Mouse (Mus musculus) neural tube, embryonic 15.5 days (tissue): ENCODE measurements around the gene Emilin1. TPM values are rescaled to one million over a fixed set of nuclear protein-coding genes. Genes with fewer than 3 reads are reported as not detected.

Experiments
- ATAC-seq: fragments of 200-750 bp; cut with Nextera tagmentation; 2 replicates; pipeline ENCODE4 v1.8.0; 2017; ENCODE audit warnings: mild to moderate bottlenecking, moderate TSS enrichment, moderate library complexity; ENCODE audit not compliant: low FRiP score
- H3K27ac ChIP-seq: fragments of 300-500 bp; sonication (generic); replicated peaks from 2 replicates; pipeline ENCODE4 v1.5.1; 2015; ENCODE audit warnings: mild to moderate bottlenecking, inconsistent platforms
- H3K27me3 ChIP-seq: fragments of 300-500 bp; sonication (generic); replicated peaks from 2 replicates; pipeline ENCODE4 v1.6.1; 2015; ENCODE audit warnings: inconsistent platforms
- H3K36me3 ChIP-seq: fragments of 300-500 bp; sonication (generic); 2 replicates; pipeline ENCODE4 v1.6.1; 2015; ENCODE audit warnings: inconsistent platforms
- H3K4me1 ChIP-seq: fragments of 300-500 bp; sonication (generic); 2 replicates; pipeline ENCODE4 v1.6.1; 2015; ENCODE audit warnings: inconsistent platforms
- H3K4me2 ChIP-seq: fragments of 300-500 bp; sonication (generic); 2 replicates; pipeline ENCODE4 v1.6.1; 2015; ENCODE audit warnings: inconsistent platforms, mild to moderate bottlenecking, moderate library complexity
- H3K4me3 ChIP-seq: fragments of 300-500 bp; sonication (generic); replicated peaks from 2 replicates; pipeline ENCODE4 v1.5.1; 2015; ENCODE audit warnings: mild to moderate bottlenecking, inconsistent platforms
- H3K9ac ChIP-seq: fragments of 300-500 bp; sonication (generic); replicated peaks from 2 replicates; pipeline ENCODE4 v1.6.1; 2015; ENCODE audit warnings: mild to moderate bottlenecking, inconsistent platforms
- H3K9me3 ChIP-seq: fragments of 300-500 bp; sonication (generic); replicated peaks from 2 replicates; pipeline ENCODE4 v1.6.1; 2016; ENCODE audit warnings: inconsistent platforms
- WGBS: fragments of 180-500 bp; shearing (Covaris S2); methylation state at CpG from one replicate; pipeline ENCODE4 v1.1.7; 2015; ENCODE audit warnings: mixed read lengths; 5-methylcytosine and 5-hydroxymethylcytosine counted together
- polyA plus RNA-seq: library from polyadenylated mRNA; unstranded; fragments of >200 nt; fragmentation: Nextera tagmentation; extraction: Ambion mirVana; gene quantifications from 2 replicates; pipeline ENCODE4 v1.2.1, GENCODE M21; 2015

Gene Emilin1
- polyA plus RNA-seq, 1 experiment from 2014 or later = 24.5 TPM

- no peak overlapping the region for H3K27ac ChIP-seq
- peaks cover 4% of the 10 kb centered on the region for H3K27me3 ChIP-seq
- H3K4me3 ChIP-seq = no peak overlapping the region
- no peaks in the 10 kb centered on the region for H3K36me3 ChIP-seq
- H3K4me2 ChIP-seq = no peak overlapping the region
- no peak for ATAC-seq
- WGBS = 72% methylated on average over 3 of the region's 3 CpGs
- no peaks in the 10 kb centered on the region for H3K9me3 ChIP-seq
- peaks cover 13% of the 10 kb centered on the region for H3K4me1 ChIP-seq
- no peak overlapping the region for H3K9ac ChIP-seq
These were observed 50.7 kb downstream of the Emilin1 start for GRCm38 (mm10) chr5:30963916-30964315.

- H3K9ac ChIP-seq = no peak overlapping the region
- 96% methylated on average over 4 of the region's 4 CpGs for WGBS
- no peak for ATAC-seq
- peaks cover 4% of the 10 kb centered on the region for H3K27me3 ChIP-seq
- no peak overlapping the region for H3K4me2 ChIP-seq
- H3K36me3 ChIP-seq = no peaks in the 10 kb centered on the region
- H3K4me3 ChIP-seq = no peak overlapping the region
- H3K27ac ChIP-seq = no peak overlapping the region
- no peaks in the 10 kb centered on the region for H3K4me1 ChIP-seq
- H3K9me3 ChIP-seq = no peaks in the 10 kb centered on the region
These were observed 53.0 kb downstream of the Emilin1 start for GRCm38 (mm10) chr5:30966189-30966588.

GRCm38 (mm10) chr5:30968416-30968815, 55.2 kb downstream of the Emilin1 start, which contains the start of gene Tcf23:
TSS of gene Tcf23 (plus strand) at chr5:30968662.
- WGBS = 82% methylated on average over 8 of the region's 8 CpGs
- Histone ChIP-seq H3K36me3 (no peaks in the 10 kb centered on the region), H3K4me1 (no peaks in the 10 kb centered on the region), H3K4me3 (no peak within 1 kb of the TSS), H3K9ac (no peak within 1 kb of the TSS), H3K9me3 (no peaks in the 10 kb centered on the region), H3K4me2 (no peak within 1 kb of the TSS), H3K27me3 (no peaks in the 10 kb centered on the region; the same call in none of the 2 replicates), H3K27ac (no peak within 1 kb of the TSS)
- ATAC-seq = no peak

- 75% methylated on average over 2 of the region's 2 CpGs for WGBS
These were observed 56.2 kb downstream of the Emilin1 start for GRCm38 (mm10) chr5:30969440-30969839.

More at GRCm38 (mm10) chr5:30969440-30969839, 56.2 kb downstream of the Emilin1 start:
- Histone ChIP-seq H3K27ac (no peak overlapping the region), H3K4me3 (no peak overlapping the region), H3K4me1 (no peaks in the 10 kb centered on the region), H3K36me3 (no peaks in the 10 kb centered on the region), H3K4me2 (no peak overlapping the region), H3K9ac (no peak overlapping the region), H3K9me3 (no peaks in the 10 kb centered on the region), H3K27me3 (no peaks in the 10 kb centered on the region)
- no peak for ATAC-seq

Other genes starting within 250 kb of the Emilin1 start
- 33.0 and 73.4 TPM in 2 replicates for gene Cenpa, start 246.6 kb upstream of the Emilin1 start, polyA plus RNA-seq
- gene Dpysl5, start 201.8 kb upstream of the Emilin1 start, polyA plus RNA-seq = 152 and 175 TPM in 2 replicates
- 135 and 164 TPM in 2 replicates for gene Mapre3, start 98.8 kb upstream of the Emilin1 start, polyA plus RNA-seq
- 69.9 and 71.2 TPM in 2 replicates for gene Tmem214, start 45.4 kb upstream of the Emilin1 start, polyA plus RNA-seq
- 18.9 and 21.1 TPM in 2 replicates for gene Agbl5, start 24.7 kb upstream of the Emilin1 start, polyA plus RNA-seq
- gene Ost4, start 5.6 kb upstream of the Emilin1 start, polyA plus RNA-seq = 244 and 282 TPM in 2 replicates
- 12.7 and 17.0 TPM in 2 replicates for gene Khk, start 8.0 kb downstream of the Emilin1 start, polyA plus RNA-seq
- gene Cgref1, start 32.2 kb downstream of the Emilin1 start, polyA plus RNA-seq = 68.9 and 80.2 TPM in 2 replicates
- gene Preb, start 47.0 kb downstream of the Emilin1 start, polyA plus RNA-seq = 124 and 125 TPM in 2 replicates
- gene Tcf23, start 55.3 kb downstream of the Emilin1 start, polyA plus RNA-seq = 0.13 TPM in 1 of 2 replicates, not detected in the other
- 173 and 179 TPM in 2 replicates for gene Atraid, start 134.9 kb downstream of the Emilin1 start, polyA plus RNA-seq
- 16.7 and 17.8 TPM in 2 replicates for gene Slc5a6, start 135.5 kb downstream of the Emilin1 start, polyA plus RNA-seq
- 11.6 and 13.5 TPM in 2 replicates for gene Cad, start 141.4 kb downstream of the Emilin1 start, polyA plus RNA-seq
- not detected in 2 replicates for gene Dnajc5g, start 192.9 kb downstream of the Emilin1 start, polyA plus RNA-seq
- gene Slc30a3, start 194.8 kb downstream of the Emilin1 start, polyA plus RNA-seq = 44.9 and 55.5 TPM in 2 replicates
- 0.33 and 1.5 TPM in 2 replicates for gene Trim54, start 203.3 kb downstream of the Emilin1 start, polyA plus RNA-seq
- 0.41 TPM in 1 of 2 replicates, not detected in the other for gene Ucn, start 225.4 kb downstream of the Emilin1 start, polyA plus RNA-seq
- 57.4 and 58.0 TPM in 2 replicates for gene Mpv17, start 240.8 kb downstream of the Emilin1 start, polyA plus RNA-seq